Mouse (Mus musculus) retina, adult 2 months (tissue): ENCODE results near the gene Fam129a.

ENCODE experiments used
- DNase-seq: peaks from one replicate; pipeline ENCODE4 v3.0.0-alpha.2; 2012; ENCODE audit warnings: low read depth, low spot score

Gene Fam129a

DNA sequence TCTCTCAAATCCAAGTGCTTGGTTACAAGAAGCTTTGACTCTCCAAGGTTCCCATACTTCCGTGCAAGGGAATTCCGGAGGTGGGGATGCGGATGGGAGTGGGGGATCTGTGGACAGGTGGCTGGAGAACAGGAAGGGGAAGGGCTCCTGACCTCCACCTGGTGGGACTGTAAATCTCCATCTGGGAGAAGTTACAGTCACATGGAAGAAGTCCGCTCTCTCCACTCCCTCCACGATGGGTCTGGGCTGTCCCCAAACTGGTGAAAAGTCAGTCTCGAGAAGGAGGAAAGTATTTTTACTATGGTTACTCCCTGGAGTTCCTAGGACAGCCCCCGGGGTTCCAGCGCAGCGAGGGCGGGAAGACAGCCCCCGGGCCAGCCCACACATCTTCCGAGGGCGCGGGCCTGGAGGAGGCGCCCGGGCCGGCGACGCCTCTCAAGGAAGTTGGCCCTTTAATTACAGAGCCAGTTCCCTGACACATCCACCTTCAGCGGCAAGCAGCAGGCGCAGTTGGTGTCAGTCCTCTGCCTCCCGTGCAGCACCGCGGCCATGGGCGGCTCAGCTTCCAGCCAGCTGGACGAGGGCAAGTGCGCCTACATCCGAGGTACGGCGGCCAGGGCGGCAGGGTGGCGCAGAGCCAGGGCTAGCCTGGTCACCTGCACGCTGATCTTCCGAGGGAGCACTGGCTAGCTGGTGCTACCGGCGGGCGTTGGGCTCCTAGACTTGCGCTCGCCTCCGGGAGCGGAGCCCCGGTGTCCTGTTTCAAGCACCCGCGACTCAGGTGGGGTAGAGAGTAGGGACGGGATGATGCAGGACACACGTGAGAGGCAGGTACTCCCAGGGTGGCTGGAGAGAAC lies at the start of gene Fam129a:
Gene Fam129a, plus strand, starts transcription at position 206 of the 857 bp plus-strand sequence.
- DNase-seq, result no peak

DNA sequence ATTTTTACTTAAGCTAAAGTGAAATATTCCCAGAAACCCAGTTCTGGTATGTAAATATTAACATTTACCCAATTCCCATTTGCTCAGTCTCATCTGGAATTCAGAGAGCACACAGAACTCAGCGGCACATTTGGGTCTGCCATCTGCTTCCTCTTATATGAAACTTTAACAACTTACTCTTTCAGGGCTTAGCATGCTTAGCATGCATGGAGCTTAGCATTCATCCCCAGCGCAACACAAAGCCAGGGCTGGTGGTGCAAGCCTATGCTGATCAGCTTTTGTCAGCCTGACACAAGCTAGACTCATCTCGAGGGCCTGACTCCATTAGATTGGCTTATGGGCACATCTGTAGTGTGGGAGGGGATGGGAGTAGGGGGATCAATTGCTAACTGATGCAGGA lies 44.3 kb upstream of the Fam129a start:
- DNase-seq, result no peak

DNA sequence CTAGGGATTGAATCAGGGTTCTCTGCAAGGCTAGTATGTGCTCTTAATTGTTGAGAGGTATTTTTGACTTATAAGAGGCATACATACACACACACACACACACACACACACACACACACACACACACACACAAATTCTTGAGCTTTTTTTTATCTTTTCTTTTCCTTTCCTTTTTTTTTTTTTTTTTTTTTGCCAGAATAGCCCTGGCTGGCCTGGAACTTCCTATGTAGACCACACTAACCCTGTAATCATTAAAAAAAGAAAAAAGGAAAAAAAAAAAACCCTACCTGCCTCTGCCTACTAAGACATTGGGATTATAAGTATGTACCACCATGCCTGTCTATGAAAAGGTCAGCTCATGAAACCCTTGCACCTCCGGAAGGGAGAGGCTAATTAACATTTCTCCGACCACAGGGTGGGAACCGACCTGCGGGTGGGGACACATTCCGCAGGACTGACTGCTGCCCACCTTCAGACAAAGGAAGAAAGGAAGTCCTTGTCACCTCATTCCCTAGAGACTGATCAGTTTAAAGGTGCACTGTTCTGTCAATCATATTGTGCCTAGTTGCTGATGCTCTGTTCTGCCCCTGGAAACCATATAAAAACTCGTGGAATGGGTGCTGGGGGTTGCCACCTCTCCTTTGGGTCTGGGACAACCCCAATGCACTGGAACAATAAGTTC lies 27.0 kb upstream of the Fam129a start:
- DNase-seq, result no peak

DNA sequence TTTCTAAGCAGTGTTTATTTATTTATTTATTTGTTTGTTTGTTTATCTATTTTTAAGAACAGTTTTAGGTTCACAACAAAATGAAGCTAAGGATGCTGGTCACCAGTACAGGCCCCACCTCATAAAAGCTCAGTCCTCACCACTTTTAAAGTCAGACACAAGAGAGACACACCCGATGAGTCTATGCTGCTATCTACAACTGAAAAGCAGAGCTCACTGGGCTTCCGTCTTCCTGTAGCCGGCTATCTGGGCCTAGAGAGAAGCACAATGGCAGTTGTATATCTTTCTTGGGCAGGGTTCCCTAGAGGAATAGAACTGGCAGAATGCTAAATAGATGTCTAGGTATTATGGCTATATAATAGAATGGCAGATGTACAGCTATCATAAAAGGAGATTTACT lies 26.4 kb upstream of the Fam129a start:
- DNase-seq, result no peak

DNA sequence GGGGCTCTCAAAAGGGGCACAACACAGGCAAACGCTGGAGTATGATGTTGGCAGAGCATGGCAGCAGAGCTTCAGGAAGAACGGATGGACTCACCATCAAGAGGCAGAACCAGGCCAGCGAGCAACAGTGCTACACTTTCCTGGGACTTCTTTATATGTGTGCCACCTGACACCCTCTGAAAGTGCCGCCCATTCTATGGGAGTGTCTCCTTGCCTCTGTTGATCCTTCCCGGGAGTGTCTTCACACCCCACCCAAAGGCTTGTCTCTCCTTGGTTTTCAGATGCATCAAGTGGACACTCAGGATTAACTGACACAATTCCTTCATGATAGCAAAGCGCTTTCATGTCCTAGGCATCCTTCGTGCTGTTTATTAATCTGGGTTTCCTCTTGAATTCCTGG lies 25.4 kb upstream of the Fam129a start:
- no peak for DNase-seq

DNA sequence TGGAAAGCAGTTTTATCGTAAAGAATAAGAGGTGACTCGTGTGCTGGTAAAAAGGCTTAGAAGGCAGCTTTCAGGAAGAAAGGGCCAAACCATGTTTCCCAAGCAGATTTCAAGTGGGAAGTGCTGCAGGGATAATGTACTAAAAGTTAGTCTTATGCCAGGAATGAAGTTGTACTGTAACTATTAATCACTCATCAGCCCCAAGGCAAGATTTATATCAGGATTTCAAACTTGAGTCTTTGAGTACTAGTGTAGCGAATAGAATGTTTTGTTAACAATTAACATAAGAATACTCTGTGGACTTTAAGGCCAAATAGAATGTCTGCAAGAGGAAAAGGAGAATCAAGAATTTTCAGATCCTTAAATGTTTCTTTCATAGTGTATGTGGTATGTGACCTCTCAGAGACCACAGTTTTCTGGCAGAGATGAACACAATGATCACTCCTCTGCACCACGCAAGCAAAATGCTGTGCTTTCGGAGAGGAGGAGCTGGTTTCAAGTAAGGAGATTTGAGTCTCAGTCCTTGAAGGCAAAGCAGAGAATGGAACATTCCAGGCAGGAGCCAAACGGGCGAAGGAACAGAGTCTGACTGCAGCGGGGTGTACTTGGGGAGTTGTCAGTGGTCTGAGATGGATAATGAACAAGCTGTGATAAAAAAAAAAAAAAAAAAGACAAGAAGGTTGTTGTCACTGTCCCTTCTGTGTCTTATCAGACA lies 21.9 kb upstream of the Fam129a start:
- no peak for DNase-seq

DNA sequence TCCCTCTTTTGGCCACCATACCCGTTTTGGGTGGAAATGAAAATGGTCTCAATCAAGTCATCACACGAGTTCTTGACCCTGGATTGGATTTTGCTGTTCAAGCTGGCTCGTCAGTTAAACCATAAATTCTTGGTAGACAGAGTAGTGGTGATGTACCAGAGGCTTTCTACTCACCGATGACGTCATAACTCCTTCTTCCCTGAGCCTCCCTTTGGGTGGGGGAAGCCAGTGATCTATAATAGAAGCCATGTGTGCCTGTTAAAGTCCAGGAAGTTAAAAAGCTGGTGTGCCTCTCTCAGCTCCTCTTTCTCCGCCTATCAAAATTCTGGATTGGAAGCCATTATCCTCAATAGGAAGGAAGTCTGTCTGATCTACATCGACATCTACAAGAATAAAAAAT lies 21.2 kb upstream of the Fam129a start:
- DNase-seq, result no peak

DNA sequence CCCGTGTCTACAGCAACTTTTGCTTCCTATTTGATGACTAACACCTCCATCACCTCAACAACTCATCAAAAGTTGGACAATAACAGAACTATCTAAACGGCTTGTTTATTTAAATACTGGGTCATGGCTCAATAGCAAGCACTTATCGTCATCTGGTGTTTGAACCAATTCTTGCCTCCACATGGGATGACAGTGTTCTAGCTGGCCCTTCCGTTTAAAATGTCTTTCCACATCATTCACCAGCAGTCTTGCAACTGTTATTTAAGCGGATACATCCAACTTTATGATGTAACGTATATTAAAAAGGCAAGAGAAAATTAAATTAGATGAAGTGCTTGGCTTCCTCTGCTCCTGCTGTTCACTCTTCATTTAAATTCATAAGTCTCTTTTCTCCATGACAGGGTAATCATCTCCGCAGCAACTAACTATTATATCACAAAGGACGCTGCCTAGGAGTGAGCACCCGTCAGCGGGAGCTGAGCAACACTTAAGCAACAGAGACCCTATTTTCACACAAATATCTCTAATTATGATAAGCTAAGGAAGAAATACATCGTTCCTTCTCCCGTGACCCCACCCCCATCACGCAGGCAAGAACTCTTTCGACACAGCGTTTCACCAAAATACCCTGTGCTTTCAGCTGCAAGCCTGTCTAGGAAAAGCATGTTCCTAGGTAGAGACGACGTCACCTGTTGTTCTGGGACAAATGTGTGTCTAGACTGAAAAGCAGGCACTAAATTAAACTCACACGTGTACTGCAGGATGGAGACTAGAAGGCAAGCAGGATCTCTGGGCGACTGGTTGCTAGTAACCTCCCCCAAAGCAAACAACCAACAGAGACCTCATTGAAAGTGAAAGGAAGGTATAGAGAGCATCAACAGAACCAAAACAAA lies 20.2 kb upstream of the Fam129a start:
- DNase-seq, result no peak

DNA sequence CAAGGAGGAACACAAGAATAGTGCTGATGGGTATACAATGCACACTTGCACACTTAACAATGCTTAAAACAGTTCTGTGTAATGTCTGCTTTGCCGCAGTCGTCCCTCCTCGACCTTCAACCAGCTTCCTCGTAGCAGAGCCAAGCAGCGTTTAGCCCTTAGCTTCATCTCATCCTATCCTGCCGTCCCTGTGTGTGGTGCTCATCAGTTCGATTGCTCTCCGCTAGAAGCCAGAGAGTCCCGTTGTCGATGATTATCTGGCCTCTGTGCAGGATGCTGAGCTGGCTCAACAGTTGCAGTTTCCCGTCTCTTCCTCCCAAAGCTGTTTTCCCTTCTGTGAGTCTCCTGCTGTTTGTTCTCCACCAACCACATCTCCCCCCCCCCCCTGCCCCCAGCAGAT lies 10.4 kb upstream of the Fam129a start:
- no peak for DNase-seq

DNA sequence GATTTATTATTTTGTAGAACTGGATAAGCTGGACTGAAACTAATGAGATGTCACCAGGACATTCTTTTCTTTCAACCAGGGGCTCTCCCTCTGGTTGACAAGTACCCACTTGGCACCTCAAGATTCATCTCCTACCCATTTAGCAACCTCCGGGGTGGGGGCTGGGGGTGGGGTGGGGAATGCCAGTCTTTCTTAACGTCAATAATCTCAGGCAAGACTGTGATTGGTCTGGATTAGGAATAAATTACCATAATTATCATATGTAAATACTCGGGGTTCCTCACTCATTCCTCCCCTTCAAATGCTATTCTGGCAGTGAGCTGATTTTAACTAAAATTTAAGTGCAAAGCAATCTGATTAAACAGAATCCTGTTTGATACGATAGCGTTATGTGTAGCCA lies 7.6 kb upstream of the Fam129a start:
- DNase-seq, result no peak

DNA sequence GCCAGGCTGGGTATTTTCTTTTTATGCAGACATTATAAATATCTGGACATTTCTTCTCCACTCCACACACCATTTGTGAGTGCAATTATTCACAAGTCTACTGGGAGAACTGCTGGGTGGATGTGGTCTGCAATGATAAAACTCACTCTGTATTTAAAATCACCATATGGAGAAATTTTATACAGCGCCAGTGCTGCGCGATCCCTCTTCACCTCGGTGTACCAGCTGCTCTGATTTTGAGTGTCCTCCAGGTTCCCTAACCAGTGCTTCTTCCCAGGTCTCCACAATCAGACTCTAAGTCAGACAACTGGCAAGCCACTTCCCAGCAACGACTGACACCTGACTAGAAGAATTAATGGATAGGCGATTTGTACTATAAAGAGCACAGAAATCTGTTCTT lies 7.1 kb upstream of the Fam129a start:
- DNase-seq, result no peak

DNA sequence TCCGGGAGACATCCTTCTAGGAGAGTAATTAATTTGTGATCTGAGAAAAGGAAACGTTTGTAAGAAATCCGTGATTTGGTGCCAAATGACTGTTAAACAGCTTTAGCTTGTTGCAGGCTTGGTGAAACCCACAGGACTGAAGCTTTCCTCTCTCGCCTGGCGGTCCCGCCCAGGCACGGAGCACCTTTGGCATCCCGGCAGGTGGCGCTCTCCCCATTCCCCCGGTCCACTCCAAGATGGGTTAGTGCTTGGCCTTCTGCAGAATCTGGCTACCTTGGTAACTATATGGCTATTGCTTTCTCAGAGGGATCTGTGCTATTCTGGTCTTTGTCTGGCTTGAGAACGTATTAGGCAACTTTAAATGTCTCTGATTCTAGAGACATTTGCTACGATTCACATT lies 6.6 kb upstream of the Fam129a start:
- peak; percentile 9 for DNase-seq

DNA sequence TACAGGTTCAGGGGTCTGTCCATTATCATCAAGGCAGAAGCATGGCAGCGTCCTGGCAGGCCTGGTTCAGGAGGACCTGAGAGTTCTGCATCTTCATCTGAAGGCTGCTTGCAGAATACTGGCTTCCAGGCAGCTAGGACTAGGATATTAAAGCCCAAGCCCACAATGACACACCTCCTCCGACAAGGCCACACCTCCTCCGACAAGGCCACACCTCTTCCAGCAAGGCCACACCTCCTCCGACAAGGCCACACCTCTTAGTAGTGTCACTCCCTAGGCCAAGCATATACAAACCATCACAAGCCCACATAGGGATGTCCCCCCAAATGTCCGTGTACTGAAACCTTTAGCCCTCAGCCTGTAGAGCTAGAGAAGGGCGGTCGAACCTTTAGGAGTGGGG lies 2.3 kb upstream of the Fam129a start:
- DNase-seq, result no peak

DNA sequence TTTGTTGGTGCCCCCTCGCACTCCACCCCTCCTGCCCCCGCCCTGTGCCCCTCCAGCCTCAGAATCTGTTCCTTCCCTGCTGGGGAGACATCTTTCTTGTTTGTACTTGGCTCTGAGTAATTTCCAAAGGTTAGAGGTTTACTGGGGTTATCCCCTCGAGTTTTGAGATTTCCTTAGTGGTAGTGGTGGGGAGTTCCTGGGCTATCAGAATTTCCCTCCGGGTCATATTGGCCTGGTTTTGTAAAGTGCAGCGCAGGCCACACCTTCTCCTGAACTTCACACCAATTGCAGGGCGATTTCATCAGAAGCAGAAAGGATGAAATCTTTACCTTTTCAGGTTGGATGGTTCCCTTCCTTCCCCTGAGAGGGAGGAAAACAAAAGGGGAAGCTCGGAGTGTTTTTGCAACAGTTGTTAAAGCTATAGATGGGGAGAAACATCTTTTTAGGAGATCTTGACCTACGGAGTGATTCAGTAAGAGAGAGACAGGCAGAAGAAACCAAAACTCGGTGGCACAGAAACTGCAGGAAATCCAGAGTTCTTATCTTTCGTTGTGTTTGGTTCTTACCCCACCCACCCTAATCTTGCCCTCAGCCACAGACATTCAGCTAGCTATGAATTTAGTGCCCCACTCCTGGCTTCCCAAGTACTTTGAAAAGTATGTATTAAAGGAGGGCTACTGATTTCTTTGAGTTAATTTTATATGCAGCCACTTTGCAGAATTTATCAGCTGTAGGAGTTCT lies 1.0 kb downstream of the Fam129a start:
- DNase-seq, result no peak

DNA sequence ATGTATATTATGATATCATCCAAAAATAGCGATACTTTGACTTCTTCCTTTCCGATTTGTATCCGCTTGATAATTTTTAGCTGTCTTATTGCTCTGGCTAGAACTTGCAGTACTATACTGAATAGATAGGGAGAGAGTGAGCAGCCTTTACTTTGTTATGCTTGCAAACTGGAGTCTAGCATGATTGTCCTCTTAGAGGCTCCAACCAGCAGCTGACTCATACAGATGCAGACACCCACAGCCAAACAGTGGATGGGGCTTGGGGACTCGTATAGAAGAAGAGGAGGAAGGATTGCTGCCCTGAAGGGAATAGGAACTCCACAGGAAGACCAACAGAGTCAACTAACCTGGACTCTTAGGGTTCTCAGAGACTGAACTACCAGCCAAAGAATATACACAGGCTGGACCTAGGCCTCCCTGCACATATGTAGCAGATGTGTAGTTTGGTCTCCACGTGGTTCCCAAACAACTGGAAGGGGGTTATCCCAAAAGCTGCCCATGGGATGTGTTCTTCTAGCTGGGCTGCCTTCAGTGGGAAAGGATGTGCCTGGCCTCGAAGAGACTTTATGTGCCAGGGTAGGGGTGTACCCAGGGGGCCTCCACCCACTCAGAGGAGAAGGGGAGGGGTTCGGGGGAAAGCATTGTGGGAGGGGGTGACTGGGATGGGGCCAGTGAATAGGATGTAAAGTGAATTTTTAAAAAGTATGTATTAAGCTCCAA lies 1.8 kb downstream of the Fam129a start:
- DNase-seq, result no peak

DNA sequence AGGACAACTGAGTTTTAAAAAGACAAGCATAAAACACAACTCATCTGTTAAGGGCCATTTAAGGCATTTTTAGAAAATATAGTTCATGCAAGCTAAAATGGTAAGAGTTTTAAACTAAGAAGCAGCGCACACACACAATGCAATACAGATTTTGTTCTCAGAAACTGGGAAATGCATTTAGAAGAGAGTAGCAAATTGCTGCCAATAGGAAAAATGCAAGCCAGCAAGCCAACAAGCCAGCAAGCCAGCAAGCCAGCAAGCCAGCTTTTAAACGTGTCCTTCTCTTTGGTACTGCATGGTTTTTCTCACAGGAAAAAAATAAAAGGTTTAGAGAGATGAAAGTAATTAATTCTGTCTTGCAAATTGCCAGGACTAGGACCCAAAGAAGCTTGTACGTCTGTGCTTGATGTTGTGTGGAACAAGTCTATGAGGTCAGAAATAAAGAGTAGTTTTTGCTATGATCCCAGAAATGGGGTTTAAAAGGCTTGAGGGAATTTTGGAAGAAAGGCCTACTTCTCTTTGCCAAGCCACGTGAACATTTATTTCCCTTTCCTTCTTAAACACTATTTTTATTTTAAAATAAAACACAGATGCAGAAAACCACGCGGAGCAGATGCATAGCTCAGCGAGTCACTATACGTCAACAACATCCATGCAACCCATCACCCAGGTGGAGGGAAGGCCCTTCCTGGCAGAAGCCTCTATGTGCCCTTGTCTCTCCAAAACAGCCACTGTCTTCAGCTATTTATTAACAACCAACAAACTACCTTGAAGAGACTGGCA lies 9.4 kb downstream of the Fam129a start:
- DNase-seq, result no peak

DNA sequence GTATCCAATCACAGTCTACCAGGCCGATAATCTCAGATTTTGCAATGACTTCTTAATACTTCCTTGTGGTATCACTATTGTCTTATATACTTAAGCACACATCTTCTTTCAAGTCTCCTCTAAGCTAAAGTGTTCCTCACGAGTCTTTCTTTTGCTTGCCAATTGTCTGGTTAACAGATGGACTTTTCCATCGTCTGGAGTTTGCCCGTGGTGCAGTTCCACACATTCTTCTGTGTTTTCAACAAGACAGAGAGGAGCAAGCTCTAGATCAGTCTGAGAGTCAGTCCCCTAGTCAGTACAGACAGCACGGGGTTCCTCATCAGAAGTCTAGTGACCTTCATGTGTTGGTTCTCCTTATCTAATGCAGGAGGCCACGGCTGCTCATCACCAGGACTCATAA lies 10.5 kb downstream of the Fam129a start:
- DNase-seq, result no peak

DNA sequence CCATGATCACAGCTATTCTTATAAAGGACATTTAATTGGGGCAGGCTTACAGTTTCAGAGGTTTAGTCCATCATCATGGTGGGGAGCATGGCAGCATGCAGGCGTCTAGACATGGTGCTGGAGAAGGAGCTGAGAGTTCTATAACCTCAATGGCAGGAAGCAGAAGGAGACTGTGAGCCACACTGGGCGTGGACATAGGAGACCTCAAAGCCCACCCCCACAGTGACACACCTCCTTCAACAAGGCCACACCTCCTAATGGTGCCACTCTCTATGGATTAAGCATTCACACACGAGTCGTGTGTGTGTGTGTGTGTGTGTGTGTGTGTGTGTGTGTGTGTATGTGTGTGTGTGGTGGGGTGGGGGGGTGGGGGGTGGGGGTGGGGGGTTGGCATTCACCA lies 11.0 kb downstream of the Fam129a start:
- DNase-seq, result no peak

DNA sequence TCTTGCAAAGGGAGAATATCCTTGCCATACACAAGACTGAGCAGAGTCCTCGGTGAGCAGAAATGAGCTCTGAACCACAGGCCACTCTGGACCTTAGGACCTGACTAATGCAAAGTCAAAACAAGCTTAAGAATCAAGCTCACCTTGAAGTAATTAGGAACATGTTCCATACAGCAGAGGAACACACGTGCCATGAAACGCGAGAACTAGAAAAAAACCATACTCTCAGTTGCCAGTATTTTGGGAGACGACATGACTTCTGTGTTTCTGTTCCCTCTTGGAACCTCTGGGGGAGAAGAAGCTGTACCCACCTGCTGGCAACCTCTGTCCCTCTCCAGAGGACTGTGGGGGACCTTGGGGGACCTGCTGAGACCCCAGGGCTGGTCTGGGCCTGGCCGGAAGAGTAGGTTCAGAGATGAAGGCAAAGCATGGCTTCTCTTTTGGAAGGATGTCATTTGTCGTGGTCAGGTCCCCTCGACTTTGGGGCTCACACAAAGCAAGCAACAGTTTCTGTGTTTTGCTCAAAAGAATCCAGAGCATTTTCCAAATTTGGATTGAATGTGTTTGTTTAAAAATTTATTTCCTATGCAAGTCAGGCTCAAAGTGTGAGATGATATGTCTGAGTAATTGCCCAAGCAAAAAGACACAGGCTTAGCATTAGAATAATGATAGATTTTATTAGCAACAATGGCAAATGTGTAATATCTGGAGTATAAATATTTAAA lies 12.6 kb downstream of the Fam129a start:
- no peak for DNase-seq
